Mouse (Mus musculus) fibroblast of lung, adult 2 months (primary cell): ENCODE measurements around the gene Nrxn2.

Experiments used
- DNase-seq: peaks from one replicate; pipeline ENCODE4 v3.0.0-alpha.2; 2011; ENCODE audit warnings: low read depth

Nrxn2 gene

GRCm38 (mm10) chr19:6542367-6543034 lies 124.0 kb downstream of the Nrxn2 start, which contains the start of gene Slc22a12:
TSS of gene Slc22a12 (minus strand) at chr19:6543032.
- no peak for DNase-seq

GRCm38 (mm10) chr19:6543035-6543383 lies 124.5 kb downstream of the Nrxn2 start:
- no peak for DNase-seq

- DNase-seq: no peak
These were observed 125.0 kb downstream of the Nrxn2 start for GRCm38 (mm10) chr19:6543518-6543917.

GRCm38 (mm10) chr19:6544712-6545111 lies 126.2 kb downstream of the Nrxn2 start:
- no peak for DNase-seq

GRCm38 (mm10) chr19:6545481-6545880 lies 127.0 kb downstream of the Nrxn2 start:
- DNase-seq: no peak

- peak; percentile 75 for DNase-seq
These were observed 127.6 kb downstream of the Nrxn2 start for GRCm38 (mm10) chr19:6546096-6546495.

- no peak for DNase-seq
These were observed 129.3 kb downstream of the Nrxn2 start for GRCm38 (mm10) chr19:6547801-6548200.

- no peak for DNase-seq
These were observed 130.2 kb downstream of the Nrxn2 start for GRCm38 (mm10) chr19:6548431-6549410.

GRCm38 (mm10) chr19:6549566-6549965 lies 131.0 kb downstream of the Nrxn2 start:
- no peak for DNase-seq

GRCm38 (mm10) chr19:6551215-6551614 lies 132.7 kb downstream of the Nrxn2 start:
- DNase-seq: no peak

- DNase-seq: no peak
These were observed 133.9 kb downstream of the Nrxn2 start for GRCm38 (mm10) chr19:6552302-6553028.

GRCm38 (mm10) chr19:6553174-6553573 lies 134.6 kb downstream of the Nrxn2 start:
- DNase-seq: no peak

GRCm38 (mm10) chr19:6553819-6554582 lies 135.5 kb downstream of the Nrxn2 start:
- no peak for DNase-seq

- no peak for DNase-seq
These were observed 141.0 kb downstream of the Nrxn2 start for GRCm38 (mm10) chr19:6559576-6559975.

- DNase-seq: peak; percentile 64
These were observed 141.8 kb downstream of the Nrxn2 start for GRCm38 (mm10) chr19:6560246-6560815.

GRCm38 (mm10) chr19:6565136-6565535 lies 146.6 kb downstream of the Nrxn2 start:
- no peak for DNase-seq

GRCm38 (mm10) chr19:6566450-6566849 lies 147.9 kb downstream of the Nrxn2 start:
- no peak for DNase-seq

- no peak for DNase-seq
These were observed 150.5 kb downstream of the Nrxn2 start for GRCm38 (mm10) chr19:6569021-6569420.

GRCm38 (mm10) chr19:6569561-6569960 lies 151.0 kb downstream of the Nrxn2 start:
- DNase-seq: no peak

GRCm38 (mm10) chr19:6571476-6571875 lies 152.9 kb downstream of the Nrxn2 start:
- no peak for DNase-seq

GRCm38 (mm10) chr19:6572001-6572400 lies 153.5 kb downstream of the Nrxn2 start:
- no peak for DNase-seq
